Mouse (Mus musculus) telencephalon, adult 2 months (tissue): ENCODE measurements around the gene Arl4a.

Experiments used
- DNase-seq: peaks from one replicate; pipeline ENCODE4 v3.0.0-alpha.2; 2011; ENCODE audit warnings: low read depth, low spot score

Gene Arl4a

GRCm38 (mm10) chr12:40009866-40010265 is 28.0 kb downstream of the Arl4a start:
- no peak for DNase-seq

GRCm38 (mm10) chr12:40008459-40008858 is 29.4 kb downstream of the Arl4a start:
- no peak for DNase-seq

GRCm38 (mm10) chr12:40004766-40005165 is 33.1 kb downstream of the Arl4a start:
- DNase-seq, result no peak

- no peak for DNase-seq
Observed at GRCm38 (mm10) chr12:39998853-39999195, 39.0 kb downstream of the Arl4a start.

- DNase-seq, result no peak
Observed at GRCm38 (mm10) chr12:39998070-39998852, 39.6 kb downstream of the Arl4a start.

GRCm38 (mm10) chr12:39997651-39998050 is 40.2 kb downstream of the Arl4a start:
- DNase-seq, result no peak

GRCm38 (mm10) chr12:39996015-39996414 is 41.8 kb downstream of the Arl4a start:
- no peak for DNase-seq

- no peak for DNase-seq
Observed at GRCm38 (mm10) chr12:39995609-39996008, 42.2 kb downstream of the Arl4a start.

- DNase-seq, result no peak
Observed at GRCm38 (mm10) chr12:39992767-39993302, 45.0 kb downstream of the Arl4a start.

- DNase-seq, result no peak
Observed at GRCm38 (mm10) chr12:39990830-39991780, 46.7 kb downstream of the Arl4a start.

GRCm38 (mm10) chr12:39989136-39989535 is 48.7 kb downstream of the Arl4a start:
- DNase-seq, result no peak

- DNase-seq, result no peak
Observed at GRCm38 (mm10) chr12:39987177-39987576, 50.6 kb downstream of the Arl4a start.

- no peak for DNase-seq
Observed at GRCm38 (mm10) chr12:39985639-39986038, 52.2 kb downstream of the Arl4a start.

GRCm38 (mm10) chr12:39979792-39980191 is 58.0 kb downstream of the Arl4a start:
- DNase-seq, result no peak

GRCm38 (mm10) chr12:39979066-39979465 is 58.8 kb downstream of the Arl4a start:
- peak; percentile 82 for DNase-seq

- no peak for DNase-seq
Observed at GRCm38 (mm10) chr12:39977996-39978590, 59.7 kb downstream of the Arl4a start.

- no peak for DNase-seq
Observed at GRCm38 (mm10) chr12:39976426-39976825, 61.4 kb downstream of the Arl4a start.

GRCm38 (mm10) chr12:39975829-39976340 is 61.9 kb downstream of the Arl4a start:
- DNase-seq, result no peak

GRCm38 (mm10) chr12:39974977-39975583 is 62.7 kb downstream of the Arl4a start:
- DNase-seq, result no peak

- DNase-seq, result no peak
Observed at GRCm38 (mm10) chr12:39974273-39974672, 63.6 kb downstream of the Arl4a start.

- DNase-seq, result no peak
Observed at GRCm38 (mm10) chr12:39969500-39969899, 68.3 kb downstream of the Arl4a start.
